Mouse (Mus musculus) liver, embryonic 14.5 days (tissue): Measurements from ENCODE around the gene Abraxas1.

Experiments
- CTCF ChIP-seq: IDR thresholded peaks from 2 replicates; pipeline ENCODE4 v1.5.1; 2016; ENCODE audit warnings: antibody characterized with exemption, low read depth, control low read depth
- EP300 ChIP-seq: IDR thresholded peaks from 2 replicates; pipeline ENCODE4 v1.6.1; 2016; ENCODE audit warnings: antibody characterized with exemption, low read depth

- TF ChIP-seq CTCF (no peak), EP300 (no peak)
Observed at GRCm38 (mm10) chr5:100822826-100823225, 2.1 kb upstream of the Abraxas1 start.
